Mouse (Mus musculus) spleen, postnatal 4 days (tissue): ENCODE measurements around the gene 0610012G03Rik.
A peak's percentile ranks its signal among the peaks of the same experiment; 100 is the strongest.
"Not testable (repeated sequence)": the region's sequence is repeated elsewhere in the genome, so short reads cannot be mapped to it uniquely, and the experiment has no call there.

ENCODE experiments used
- DNase-seq, 2 experiments: peaks; one replicate each; pipeline ENCODE4 v3.0.0; 2022; ENCODE audit warnings: low spot score in 2 of 2

The 0610012G03Rik gene

DNA sequence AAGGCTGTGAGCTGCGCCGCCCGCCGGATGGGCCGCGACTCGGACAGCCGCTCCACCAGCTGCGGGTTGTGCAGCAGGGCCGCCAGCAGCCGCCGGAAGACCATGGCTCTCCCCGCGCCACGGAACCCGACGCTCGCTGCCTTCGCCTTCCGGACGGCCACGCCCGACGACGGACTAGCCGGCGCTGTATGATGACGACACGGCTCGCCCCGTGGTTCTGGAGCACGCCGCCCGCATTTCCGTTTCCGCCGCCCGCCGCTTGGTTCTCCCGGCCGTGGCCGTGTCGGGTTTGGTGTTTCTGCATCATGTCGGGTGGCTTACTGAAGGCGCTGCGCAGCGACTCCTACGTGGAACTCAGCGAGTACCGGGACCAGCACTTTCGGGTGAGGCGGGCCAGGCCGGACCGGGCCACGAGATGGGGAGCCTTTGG, at the start of gene 0610012G03Rik, which contains the start of gene Ncbp2:
Gene 0610012G03Rik, minus strand, starts transcription at position 150 of the 430 bp plus-strand sequence.
Gene Ncbp2, plus strand, starts transcription at position 169 of the 430 bp plus-strand sequence.
- peak; percentile 94 to 98 for DNase-seq

DNA sequence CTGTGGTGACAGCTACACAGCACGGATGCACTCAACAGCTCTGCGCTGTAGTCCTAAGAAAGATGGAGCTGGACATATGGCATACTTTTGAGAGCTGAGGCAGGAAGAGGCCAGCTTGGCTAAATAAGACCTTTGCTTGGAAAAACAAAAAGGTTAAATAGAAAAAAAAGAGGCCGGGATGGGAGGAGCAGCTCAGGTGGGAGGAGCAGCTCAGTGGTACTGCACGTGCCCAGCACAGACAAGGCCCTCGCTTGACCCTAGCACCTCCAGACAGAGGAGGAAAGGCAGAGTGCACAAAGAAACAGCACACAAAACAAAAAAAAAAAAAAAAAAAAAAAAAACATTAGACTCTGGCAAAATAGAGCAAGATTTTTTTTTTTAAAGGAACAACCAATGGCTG, 48.1 kb upstream of the 0610012G03Rik start:
- no peak for DNase-seq

DNA sequence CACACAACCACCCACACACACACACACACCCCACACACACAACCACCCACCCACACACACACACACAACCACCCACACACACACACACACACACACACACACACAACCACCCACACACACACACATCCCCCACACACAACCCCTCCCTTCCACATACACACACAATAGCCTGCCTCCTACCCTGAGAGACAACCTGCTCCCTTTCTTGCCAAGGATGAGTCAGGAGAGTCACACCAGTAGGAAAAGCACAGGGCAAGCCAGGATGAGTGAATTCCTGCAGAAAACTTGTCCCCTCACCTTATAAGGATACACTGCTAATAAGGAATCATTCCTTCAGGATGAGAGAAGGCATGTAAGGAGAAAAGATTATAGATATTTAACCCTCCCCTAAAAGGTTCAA, 45.7 kb upstream of the 0610012G03Rik start:
- no peak for DNase-seq

DNA sequence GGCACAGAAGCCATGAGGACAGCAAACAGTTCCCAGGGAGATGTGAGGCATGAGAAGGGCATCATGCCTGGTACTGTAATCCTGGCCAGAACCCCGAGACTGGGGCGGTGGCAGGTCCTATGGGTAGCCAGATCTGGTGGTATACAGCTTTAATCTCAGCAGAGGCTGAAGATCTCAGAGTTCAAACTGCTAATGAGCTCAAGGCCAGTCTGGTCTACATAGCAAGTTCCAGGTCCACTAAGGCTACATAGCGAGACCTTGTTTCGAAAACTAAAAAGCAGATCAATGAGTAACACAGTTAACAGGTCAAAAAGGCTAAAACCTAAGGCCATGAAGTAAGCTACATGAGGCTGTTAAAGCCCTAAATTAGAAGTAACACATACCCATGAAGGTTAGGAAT, 44.9 kb upstream of the 0610012G03Rik start:
- no peak for DNase-seq

DNA sequence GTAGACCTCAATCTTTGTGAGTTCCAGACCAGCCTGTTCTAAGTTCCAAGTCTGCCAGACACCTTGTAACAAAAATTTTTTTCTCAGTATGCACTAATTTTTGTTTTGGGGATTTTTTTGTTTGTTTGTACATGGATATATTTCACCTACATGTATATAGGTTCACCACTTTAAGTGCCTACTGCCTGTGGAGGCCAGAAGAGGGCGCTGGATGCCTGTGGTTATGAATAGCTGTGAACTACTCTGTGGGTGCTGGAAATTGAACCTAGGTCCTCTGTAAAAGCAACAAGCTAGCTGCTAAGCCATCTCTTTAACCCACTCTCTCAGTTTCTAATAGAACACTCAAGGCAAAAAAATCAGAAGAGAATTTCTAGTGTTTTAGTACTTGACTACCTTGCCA, 43.7 kb upstream of the 0610012G03Rik start:
- DNase-seq = no peak

DNA sequence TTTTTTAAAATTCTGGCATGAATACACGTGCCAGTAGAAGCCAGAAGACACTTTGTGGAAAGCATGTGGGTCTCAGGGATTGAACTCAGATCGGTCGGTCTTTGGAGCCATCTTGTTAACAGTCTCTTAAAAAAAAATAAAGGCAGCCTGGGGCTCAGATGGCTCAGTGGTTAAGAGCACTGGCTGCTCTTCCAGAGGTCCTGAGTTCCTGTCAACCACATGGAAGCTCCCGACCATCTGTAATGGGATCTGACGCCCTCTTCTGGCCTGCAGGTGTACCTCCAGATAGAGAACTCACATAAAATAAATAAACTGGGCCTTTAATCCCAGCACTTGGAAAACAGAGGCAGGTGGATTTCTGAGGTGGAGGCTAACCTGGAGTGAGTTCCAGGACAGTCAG, 32.7 kb upstream of the 0610012G03Rik start:
- DNase-seq = no peak

DNA sequence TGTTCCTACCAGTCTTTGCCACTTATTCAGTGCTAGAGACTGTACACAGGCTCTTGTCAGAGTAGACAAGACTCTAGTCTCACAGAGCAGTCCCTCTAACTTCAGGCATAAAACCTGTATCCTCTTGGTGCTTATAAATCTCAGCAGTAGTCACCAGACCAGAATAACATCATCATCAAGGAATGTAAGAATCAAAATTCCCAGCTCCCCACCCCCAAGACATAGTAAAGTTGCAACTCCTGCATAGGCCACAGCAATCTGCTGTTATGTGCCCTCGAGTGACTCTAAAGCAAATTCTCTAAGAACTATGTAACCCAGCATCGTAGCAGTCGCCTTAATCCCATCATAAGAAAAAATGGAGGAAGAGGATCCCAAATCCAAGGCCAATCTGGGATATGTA, 31.2 kb upstream of the 0610012G03Rik start:
- DNase-seq = no peak

DNA sequence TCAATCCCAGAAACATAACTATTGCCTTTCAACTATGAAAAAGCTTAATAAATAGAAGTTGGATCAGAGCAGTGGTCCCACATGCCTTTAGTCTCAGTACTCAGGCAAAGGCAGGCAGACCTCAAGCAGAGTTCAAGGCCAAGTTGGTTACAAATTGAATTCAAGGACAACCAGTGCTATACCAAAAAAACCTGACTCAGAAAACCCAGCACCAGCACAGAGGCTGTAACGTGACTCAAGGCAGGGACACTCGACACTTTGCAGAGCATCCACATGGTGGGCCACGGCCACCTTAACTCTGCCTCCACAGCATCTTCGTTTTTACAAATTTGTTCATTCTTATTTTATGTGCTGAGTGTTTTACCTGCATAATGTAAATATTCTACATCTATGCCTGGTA, 27.0 kb upstream of the 0610012G03Rik start:
- no peak for DNase-seq

DNA sequence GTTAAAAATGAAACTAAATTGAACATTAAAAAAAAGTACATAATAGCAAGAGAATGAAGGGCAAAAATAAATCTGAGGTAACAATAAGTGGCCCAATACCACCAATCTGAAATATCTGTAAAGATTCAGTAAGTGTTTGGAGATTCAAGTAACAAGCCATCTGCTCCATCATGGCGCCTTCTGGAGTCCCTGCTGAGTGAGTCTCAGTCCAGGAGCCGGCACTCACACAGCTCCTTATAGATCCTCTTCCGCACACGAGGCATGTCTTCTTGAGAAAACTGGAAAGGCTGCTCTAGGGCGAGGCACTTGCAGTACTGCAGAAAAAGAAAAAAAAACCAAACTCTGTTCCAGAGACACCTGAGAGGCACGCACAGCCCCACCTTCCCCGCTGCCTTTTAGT, 14.9 kb upstream of the 0610012G03Rik start:
- DNase-seq = no peak

DNA sequence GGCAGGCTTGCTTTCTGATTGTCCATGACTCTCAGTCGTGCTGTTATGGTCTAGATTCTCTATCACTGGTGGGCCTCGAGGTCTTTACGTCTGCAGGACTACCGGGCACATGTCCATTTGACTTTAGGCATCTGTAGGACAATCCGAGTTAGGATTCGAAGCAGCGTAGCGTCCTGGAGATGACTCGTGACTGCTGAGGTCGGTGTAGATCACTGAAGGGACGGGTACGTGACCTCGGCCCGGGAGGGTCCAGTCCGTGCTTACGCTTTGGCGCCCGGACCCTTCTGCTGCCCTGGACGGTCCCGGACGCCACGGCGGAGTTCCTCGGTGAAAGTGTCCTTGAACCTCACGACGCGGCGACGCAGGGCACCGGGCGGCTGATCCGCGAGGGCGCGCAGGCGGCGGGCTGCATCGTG, 385 bp downstream of the 0610012G03Rik start:
- no peak for DNase-seq

DNA sequence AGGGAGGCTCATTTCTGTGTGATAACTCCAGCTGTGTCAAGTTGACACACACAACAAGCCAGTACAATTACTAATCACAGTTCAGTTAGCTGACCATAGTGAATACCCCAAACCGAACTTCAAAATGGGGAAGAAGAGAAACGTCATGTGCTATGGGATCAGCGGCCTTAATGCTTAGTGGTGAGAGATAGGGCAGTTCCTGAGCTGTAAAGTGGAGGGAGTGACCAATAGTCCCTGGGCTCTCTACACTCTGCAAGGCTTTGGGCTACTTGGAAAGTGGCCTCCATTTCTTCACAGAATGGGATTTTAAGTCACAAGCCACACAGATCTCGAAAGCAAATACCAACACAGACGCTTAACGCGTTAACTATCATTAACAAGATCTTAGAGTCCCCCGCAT, 961 bp downstream of the 0610012G03Rik start:
- DNase-seq = no peak

DNA sequence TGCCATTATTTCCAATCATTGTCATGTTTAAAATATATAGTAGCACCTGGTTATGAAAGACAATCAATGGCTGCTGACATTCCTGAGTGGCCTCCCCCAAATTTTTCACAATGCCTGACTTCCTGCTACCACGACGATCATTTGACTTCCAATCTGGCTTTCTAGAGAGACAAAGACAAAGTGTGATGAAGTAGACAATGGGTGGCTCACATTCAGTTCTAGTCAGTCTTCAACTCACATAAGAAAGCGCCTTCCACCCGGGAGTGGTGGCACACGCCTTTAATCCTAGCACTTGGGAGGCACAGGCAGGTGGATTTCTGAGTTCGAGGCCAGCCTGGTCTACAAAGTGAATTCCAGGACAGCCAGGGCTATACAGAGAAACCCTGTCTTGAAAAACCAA, 2.3 kb downstream of the 0610012G03Rik start:
- DNase-seq = not testable (repeated sequence)

DNA sequence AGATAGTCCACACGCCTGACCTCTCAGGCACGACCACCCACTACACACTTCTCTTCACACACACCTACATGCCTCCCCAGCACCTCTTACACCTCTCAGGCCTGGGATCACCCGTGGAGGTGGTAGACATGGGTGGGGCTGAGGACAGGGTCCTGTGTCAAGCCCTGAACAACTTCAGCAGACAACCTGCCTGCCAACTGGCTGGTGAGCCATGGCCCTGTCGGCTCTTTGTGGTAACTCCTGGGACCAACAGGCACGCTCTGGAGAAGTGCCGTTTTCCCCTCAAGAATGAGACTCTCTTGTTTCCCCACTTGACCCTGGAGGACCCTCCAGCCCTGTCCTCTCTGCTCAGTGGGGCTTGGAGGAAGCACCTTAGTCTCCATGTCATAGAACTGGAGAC, 2.9 kb downstream of the 0610012G03Rik start:
- peak in 1 of 2 experiments; percentile 56 for DNase-seq

DNA sequence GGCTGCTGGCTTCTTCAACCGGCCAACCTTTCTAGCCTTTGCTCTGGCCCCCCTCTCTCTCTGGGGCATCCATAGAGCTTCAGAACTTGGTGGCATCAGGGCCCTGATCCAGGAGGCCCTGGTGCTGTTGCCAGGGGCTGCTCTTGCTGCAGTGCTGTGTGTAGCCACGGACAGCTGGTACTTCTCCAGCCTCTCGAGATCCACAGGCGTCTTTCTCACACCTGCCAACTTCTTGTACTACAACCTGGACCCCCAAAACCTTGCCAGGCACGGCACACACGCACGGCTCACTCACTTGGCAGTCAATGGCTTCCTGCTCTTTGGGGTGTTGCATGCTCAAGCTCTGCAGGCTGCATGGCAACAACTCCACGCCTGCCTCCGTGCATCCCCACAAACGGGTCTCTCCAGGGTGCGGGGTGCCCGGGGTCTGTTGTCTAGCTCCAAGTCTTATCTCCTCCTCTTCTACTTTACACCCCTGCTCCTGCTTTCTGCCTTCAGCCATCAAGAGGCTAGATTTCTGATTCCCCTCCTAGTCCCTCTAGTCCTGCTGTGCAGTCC, 3.5 kb downstream of the 0610012G03Rik start:
- DNase-seq = peak in 1 of 2 experiments; percentile 57

DNA sequence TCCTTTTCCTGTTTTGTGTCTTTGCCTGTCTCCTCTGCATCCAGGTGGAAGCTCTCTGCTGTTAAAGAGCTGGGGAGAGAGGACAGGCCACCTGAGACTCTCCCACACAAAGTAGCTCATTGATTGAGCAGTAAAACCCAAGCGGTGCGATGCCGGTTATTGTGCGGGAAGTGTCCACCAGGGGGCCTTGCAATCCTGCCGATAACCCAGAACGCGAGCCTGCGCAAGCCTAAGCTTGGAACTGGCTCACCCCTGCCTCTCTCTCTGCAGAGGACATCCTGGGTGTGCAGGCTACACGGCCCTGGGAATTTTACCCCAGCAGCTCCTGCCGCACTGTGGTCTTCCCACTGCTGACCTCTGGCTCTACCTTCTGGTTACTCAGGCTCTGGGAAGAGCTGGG, 4.3 kb downstream of the 0610012G03Rik start:
- peak; percentile 76 to 92 for DNase-seq

DNA sequence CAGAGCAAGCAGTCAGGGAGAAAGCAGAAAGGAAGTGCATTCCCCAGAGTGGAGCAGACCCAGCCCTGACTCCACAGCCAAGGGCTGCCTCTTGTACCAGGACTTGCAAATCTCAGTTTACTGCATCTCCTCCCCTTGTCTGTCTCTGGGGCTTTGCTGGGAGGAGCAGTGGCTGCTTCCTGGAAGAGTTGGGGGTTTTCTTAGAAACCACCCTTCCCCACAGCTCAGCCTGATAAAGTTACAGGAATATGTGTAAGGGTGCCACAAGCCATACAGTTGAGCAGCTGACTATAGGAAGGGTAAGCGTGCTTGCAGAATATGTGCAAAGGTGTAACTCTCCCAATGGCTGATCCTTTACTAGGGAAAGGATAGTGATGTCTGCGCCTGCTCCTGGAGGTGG, 7.7 kb downstream of the 0610012G03Rik start:
- DNase-seq = no peak

DNA sequence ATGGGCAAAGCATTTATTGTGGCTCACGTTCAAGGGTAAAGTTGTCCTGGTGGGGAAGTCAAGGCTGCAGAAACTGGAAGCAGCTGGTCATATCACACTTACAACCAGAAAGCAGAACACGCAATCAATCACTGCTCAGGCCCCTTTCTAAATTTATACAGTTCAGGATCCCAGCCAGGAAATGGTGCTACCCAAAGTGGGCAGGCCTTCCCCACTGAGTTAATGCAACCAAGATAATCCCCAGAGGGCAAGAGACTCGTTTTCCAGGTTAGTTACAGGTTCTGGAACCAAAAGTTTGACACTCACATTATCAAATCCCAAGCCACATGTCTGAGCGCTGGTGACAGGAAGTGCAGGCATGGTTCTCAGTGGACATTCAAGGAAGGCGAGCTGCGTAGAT, 9.4 kb downstream of the 0610012G03Rik start:
- no peak for DNase-seq

DNA sequence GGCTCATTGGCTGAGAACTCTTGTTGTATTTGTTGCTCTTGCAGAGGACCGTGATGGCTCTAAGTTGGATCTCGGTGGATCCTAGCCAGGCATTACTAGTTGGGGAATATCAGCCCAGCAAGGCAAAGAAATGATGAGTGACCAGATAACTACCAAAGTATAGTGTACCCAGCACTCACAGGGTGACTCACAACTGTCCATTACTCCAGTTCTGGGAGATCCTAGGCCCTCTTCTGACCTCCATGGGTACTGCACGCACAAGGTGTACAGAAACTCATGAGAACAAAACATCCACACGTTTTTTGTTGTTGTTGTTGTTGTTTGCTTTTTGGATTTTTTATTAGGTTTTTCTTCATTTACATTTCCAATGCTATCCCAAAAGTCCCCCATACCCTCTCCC, 11.7 kb downstream of the 0610012G03Rik start:
- no peak for DNase-seq

DNA sequence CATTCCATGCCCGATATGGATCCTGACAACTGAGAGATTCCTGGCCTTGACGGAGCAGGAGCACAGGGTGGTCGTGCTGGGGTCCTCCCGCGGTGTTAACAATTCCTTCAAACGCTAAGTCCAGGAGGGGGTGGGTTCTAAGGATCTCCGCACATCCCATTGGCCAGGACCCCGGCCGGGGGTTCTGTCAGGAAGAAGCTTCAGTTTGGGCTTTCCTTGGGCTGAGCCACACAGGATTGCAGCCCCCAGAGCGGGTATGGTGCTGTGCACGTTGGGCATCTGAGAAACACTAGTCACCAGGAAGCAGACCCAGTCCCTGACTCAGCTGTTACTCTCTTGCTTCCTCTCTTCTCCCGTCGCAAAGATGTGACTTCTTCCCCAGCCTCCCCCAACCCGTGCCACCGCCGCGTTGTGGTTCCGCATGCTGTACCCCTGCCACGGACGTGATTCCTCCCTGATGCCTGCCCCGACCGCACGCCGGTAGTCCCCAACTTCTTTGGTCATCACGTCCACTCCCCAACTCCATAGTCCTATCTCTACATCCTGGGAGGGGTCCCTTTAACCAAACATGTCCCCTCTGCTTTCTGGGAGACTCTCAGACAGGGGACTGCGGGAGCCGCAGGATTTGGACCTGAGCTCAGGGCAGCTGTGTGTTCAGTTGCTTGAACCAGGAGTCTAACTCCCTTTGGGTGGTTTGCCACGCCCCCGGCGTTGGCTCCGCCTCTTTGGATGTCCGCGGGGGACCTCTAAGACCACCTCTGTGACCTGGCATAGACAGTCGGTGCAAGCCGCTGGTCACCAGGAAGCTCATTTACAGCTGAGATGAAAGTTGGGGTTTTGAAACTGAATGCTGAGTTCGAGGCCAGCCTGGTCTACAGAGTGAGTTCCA, 13.0 kb downstream of the 0610012G03Rik start:
- DNase-seq = peak in 1 of 2 experiments; percentile 62

DNA sequence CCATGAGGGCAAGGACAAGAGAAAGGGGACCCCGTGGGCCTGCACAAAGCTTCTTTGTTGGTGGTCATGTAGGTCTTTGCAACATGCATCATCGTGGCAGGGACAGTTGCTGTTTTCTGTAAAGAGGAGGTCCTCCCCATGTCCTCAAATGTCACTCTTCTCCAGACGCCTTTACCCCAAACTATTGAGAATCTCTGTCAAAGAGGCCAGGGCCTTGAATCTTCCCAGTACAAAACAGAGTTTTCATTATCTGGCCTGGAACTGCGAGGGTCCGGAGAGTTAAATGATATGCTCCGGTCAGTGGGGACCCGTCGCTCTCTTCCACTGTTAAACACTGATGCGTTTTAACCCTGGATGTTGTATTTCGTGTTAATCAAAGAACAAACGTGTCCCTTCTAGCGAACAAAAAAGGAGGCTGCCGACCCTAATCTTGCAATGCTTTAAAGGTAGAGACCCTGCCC, 13.7 kb downstream of the 0610012G03Rik start:
- DNase-seq = no peak

DNA sequence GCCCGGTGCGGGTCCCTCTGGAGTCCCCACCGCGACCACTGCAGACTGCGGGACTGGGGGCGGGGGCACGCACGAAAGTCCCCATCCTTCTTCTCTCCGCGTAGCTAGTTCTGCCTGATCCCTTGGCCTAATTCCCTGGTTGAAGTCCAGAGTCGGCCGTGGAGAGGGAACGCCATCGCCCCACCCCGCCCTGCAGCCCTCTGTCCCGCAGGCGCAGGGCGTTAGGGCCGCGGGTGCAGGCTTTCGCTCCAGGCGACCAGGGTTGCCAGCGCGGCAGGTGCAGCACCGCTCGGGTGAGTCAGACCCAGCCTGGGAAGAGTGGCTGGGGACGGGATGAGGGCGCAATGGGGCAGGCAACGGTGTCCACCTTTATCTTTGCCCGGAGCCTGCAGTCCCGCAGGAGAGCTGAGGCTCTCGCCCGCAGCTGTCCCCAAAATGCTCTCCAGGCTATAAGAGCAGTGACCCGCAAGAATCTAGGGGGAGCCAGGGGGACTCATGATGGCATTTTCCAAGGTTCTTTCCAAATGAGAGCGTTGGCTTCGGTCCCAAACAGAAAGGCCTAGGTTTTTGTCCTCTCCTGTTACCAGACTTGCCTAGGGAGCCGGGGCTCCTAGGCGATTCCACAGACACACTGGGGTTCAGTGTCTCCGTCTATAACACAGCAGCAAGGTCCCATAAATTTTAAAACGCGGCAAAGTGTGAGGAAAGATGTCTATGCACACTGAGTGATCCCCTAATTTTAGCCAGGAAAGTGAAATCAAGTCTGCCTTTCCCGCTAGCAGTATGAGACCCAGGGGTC, 14.3 kb downstream of the 0610012G03Rik start, which contains the start of gene Pigz:
Gene Pigz, plus strand, starts transcription at position 101 of the 799 bp plus-strand sequence.
- DNase-seq = peak in 1 of 2 experiments; percentile 70
